Mouse (Mus musculus): ENCODE results near the gene Dnah7a.
"Not testable (repeated sequence)": the region's sequence is repeated elsewhere in the genome, so short reads cannot be mapped to it uniquely, and the experiment has no call there.

GRCm38 (mm10) chr1:53750697-53751096, 44.1 kb upstream of the Dnah7a start:
- TF ChIP-seq CTCF (IDR thresholded peaks at IDR 0.05; ENCODE audit: extremely low read depth, insufficient read depth, insufficient read length, insufficient replicate concordance); POLR2A (IDR thresholded peaks at IDR 0.05; ENCODE audit: low read depth, low read length): not testable (repeated sequence)

Measured in spleen, adult 2 months (tissue).